Comparison of ENCODE assay signal across 17 mouse cellular contexts in the genomic region with DNA sequence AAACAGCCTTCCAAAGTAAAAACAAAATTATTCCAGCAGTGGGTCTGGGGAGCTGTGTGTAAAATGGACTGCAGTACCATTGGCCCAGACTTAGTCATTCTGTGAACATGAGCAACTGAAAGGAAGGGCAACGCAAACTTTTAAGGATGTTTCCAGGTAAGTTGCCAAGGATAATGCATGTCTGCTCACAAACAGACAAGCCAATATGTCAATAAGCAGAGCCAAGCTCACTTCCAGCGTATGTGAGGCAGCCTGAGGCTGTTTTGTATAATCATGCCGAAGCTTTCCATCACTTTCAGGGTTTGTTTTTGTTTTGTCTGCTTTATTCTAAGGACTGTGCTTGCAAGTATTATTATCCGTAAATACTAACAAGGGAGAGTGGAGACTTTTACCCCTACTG. TPM values are rescaled to one million over a fixed set of nuclear protein-coding genes. Genes with fewer than 3 reads are reported as not detected.
A peak's percentile ranks its signal among the peaks of the same experiment; 100 is the strongest.
DNase-seq lines count a peak whose midpoint lies in the region; ATAC-seq and TF ChIP-seq lines count a peak whose summit lies in the region.
"Had no signal": no experiment of that assay in that cellular context is flagged by ENCODE, and none has a peak within 500 bp of the region (broad histone marks: within the 10 kb centered on the region; RNA-seq: fewer than 3 reads in every experiment).

No protein-coding gene starts in this region.

- intact Hi-C loops in heart, adult 2 months (cut with DNase I): no loop called here

- no peaks in the 10 kb centered on the region for H3K36me3 ChIP-seq in midbrain, embryonic 11.5 days (ENCODE audit: control insufficient read depth, insufficient read depth, low read length)
- no peaks in the 10 kb centered on the region for H3K36me3 ChIP-seq in midbrain, postnatal 0 days (ENCODE audit: insufficient read depth, low read length)
- no peaks in the 10 kb centered on the region for H3K36me3 ChIP-seq in forebrain, embryonic 16.5 days (ENCODE audit: control insufficient read depth, insufficient read depth)
- no peaks in the 10 kb centered on the region for H3K36me3 ChIP-seq in hindbrain, embryonic 16.5 days (ENCODE audit: control insufficient read depth, insufficient read depth, low read length)
- H3K36me3 ChIP-seq in neural tube, embryonic 14.5 days (ENCODE audit: control insufficient read depth, insufficient read depth, low read length): no peaks in the 10 kb centered on the region
- no peaks in the 10 kb centered on the region for H3K36me3 ChIP-seq in heart, adult 2 months (ENCODE audit: control insufficient read depth, insufficient read depth, low read length)
- H3K36me3 ChIP-seq: embryonic facial prominence, embryonic 13.5 days; heart, embryonic 15.5 days; limb, embryonic 13.5 days; liver, embryonic 15.5 days had no signal

- no peak for TF ChIP-seq EP300 in heart, adult 2 months (IDR thresholded peaks at IDR 0.05; ENCODE audit: insufficient read depth, low read depth, low read length)

- no peak for TF ChIP-seq POLR2A in heart, adult 2 months (IDR thresholded peaks at IDR 0.05; ENCODE audit: insufficient read depth, low read depth, low read length)

- WGBS in midbrain, embryonic 11.5 days: 26% methylated on average over 4 of the region's 4 CpGs
- 19% methylated on average over 4 of the region's 4 CpGs for WGBS in midbrain, postnatal 0 days
- WGBS in forebrain, embryonic 16.5 days: 7% methylated on average over 4 of the region's 4 CpGs
- 14% methylated on average over 4 of the region's 4 CpGs for WGBS in hindbrain, embryonic 16.5 days
- 14% methylated on average over 4 of the region's 4 CpGs for WGBS in neural tube, embryonic 14.5 days
- WGBS in heart, adult 2 months: 65% methylated on average over 4 of the region's 4 CpGs

- no peaks in the 10 kb centered on the region for H3K27me3 ChIP-seq in midbrain, embryonic 11.5 days (ENCODE audit: control insufficient read depth, insufficient read depth, low read length)
- no peaks in the 10 kb centered on the region for H3K27me3 ChIP-seq in midbrain, postnatal 0 days (ENCODE audit: insufficient read depth, low read length)
- H3K27me3 ChIP-seq in forebrain, embryonic 16.5 days (replicated peaks; ENCODE audit: control insufficient read depth, insufficient read depth, low read length): no peaks in the 10 kb centered on the region
- no peaks in the 10 kb centered on the region for H3K27me3 ChIP-seq in hindbrain, embryonic 16.5 days (replicated peaks; ENCODE audit: control insufficient read depth, insufficient read depth, low read length)
- H3K27me3 ChIP-seq in neural tube, embryonic 14.5 days (ENCODE audit: control insufficient read depth, insufficient read depth, low read length): no peaks in the 10 kb centered on the region
- H3K27me3 ChIP-seq in heart, adult 2 months (ENCODE audit: control insufficient read depth, insufficient read depth, low read length): no peaks in the 10 kb centered on the region
- H3K27me3 ChIP-seq: embryonic facial prominence, embryonic 13.5 days; heart, embryonic 15.5 days; limb, embryonic 13.5 days; liver, embryonic 15.5 days; megakaryocyte, embryonic 14.5 days had no signal

- DNase-seq in midbrain, embryonic 11.5 days (ENCODE audit: low spot score, missing footprints): no peak
- DNase-seq in midbrain, postnatal 0 days (ENCODE audit: low spot score): no peak
- DNase-seq in urinary bladder, postnatal 25 days (ENCODE audit: low spot score): no peak
- no peak for DNase-seq in spleen, adult 18-20 months
- no peak for DNase-seq in heart, adult 2 months
- DNase-seq: adrenal gland, postnatal 14 days; cerebellum, adult 18-20 months; kidney, adult 2 months; kidney, postnatal 25 days had no signal

- H3K79me2 ChIP-seq in heart, adult 2 months (replicated peaks; ENCODE audit: control insufficient read depth, insufficient read depth, low read length): no peaks in the 10 kb centered on the region

- peak overlapping the region; percentile 6; the same call in 1 of the 2 replicates for H3K4me2 ChIP-seq in midbrain, embryonic 11.5 days
- no peak overlapping the region for H3K4me2 ChIP-seq in midbrain, postnatal 0 days (ENCODE audit: low read depth, low read length, poor library complexity, severe bottlenecking)
- no peak overlapping the region for H3K4me2 ChIP-seq in forebrain, embryonic 16.5 days (ENCODE audit: low read length)
- peak overlapping the region; percentile 27; the same call in 1 of the 2 replicates for H3K4me2 ChIP-seq in hindbrain, embryonic 16.5 days (ENCODE audit: low read length)
- peak overlapping the region; percentile 11; the same call in 1 of the 2 replicates for H3K4me2 ChIP-seq in neural tube, embryonic 14.5 days (ENCODE audit: low read depth, low read length)
- H3K4me2 ChIP-seq: embryonic facial prominence, embryonic 13.5 days; heart, embryonic 15.5 days; limb, embryonic 13.5 days; liver, embryonic 15.5 days had no signal

- H3K4me3 ChIP-seq in midbrain, embryonic 11.5 days (ENCODE audit: low read depth, low read length): no peak overlapping the region
- H3K4me3 ChIP-seq in midbrain, postnatal 0 days (ENCODE audit: low read depth, low read length): no peak overlapping the region
- H3K4me3 ChIP-seq in forebrain, embryonic 16.5 days (replicated peaks; ENCODE audit: low read length): no peak overlapping the region
- no peak overlapping the region for H3K4me3 ChIP-seq in hindbrain, embryonic 16.5 days (ENCODE audit: low read length)
- H3K4me3 ChIP-seq in neural tube, embryonic 14.5 days (ENCODE audit: low read depth, low read length): no peak overlapping the region
- no peak overlapping the region for H3K4me3 ChIP-seq in heart, adult 2 months
- H3K4me3 ChIP-seq: embryonic facial prominence, embryonic 13.5 days; heart, embryonic 15.5 days; limb, embryonic 13.5 days; liver, embryonic 15.5 days; megakaryocyte, embryonic 14.5 days had no signal

- H3K4me1 ChIP-seq in midbrain, embryonic 11.5 days (ENCODE audit: control insufficient read depth, insufficient read depth, low read length): peaks cover 22% of the 10 kb centered on the region
- H3K4me1 ChIP-seq in midbrain, postnatal 0 days (ENCODE audit: insufficient read depth, low read length): 0 out of 2 replicates have a peak, but pooled peaks cover 5% of the 10 kb centered on the region
- peaks cover 15% of the 10 kb centered on the region for H3K4me1 ChIP-seq in forebrain, embryonic 16.5 days (replicated peaks; ENCODE audit: control insufficient read depth, insufficient read depth, low read length)
- H3K4me1 ChIP-seq in hindbrain, embryonic 16.5 days (ENCODE audit: control insufficient read depth, insufficient read depth, low read depth, low read length): peaks cover 9% of the 10 kb centered on the region
- peaks cover 8% of the 10 kb centered on the region for H3K4me1 ChIP-seq in neural tube, embryonic 14.5 days (ENCODE audit: control insufficient read depth, insufficient read depth, low read length)
- no peaks in the 10 kb centered on the region for H3K4me1 ChIP-seq in heart, adult 2 months (ENCODE audit: control insufficient read depth, insufficient read depth, low read length)
- H3K4me1 ChIP-seq: heart, embryonic 15.5 days; liver, embryonic 15.5 days; megakaryocyte, embryonic 14.5 days had no signal

- no peak for TF ChIP-seq CTCF in midbrain, postnatal 0 days (IDR thresholded peaks at IDR 0.05)
- no peak for TF ChIP-seq CTCF in heart, adult 2 months (IDR thresholded peaks at IDR 0.05)

- ATAC-seq in midbrain, embryonic 11.5 days (ENCODE audit: low FRiP score): peak; percentile 74
- no peak for ATAC-seq in midbrain, postnatal 0 days (ENCODE audit: low FRiP score)
- peak; percentile 74 for ATAC-seq in forebrain, embryonic 16.5 days
- ATAC-seq in hindbrain, embryonic 16.5 days: no peak; the same call in 1 of the 2 replicates
- peak; percentile 42; the same call in 1 of the 2 replicates for ATAC-seq in neural tube, embryonic 14.5 days (ENCODE audit: low read depth)

- peak overlapping the region; percentile 63 for H3K27ac ChIP-seq in midbrain, embryonic 11.5 days (ENCODE audit: low read depth, low read length)
- no peak overlapping the region for H3K27ac ChIP-seq in midbrain, postnatal 0 days (ENCODE audit: low read depth, low read length)
- no peak overlapping the region for H3K27ac ChIP-seq in forebrain, embryonic 16.5 days (ENCODE audit: low read length)
- H3K27ac ChIP-seq in hindbrain, embryonic 16.5 days (ENCODE audit: low read depth, low read length): peak overlapping the region; percentile 61
- H3K27ac ChIP-seq in neural tube, embryonic 14.5 days (ENCODE audit: low read depth, low read length): peak overlapping the region; percentile 29; the same call in 1 of the 2 replicates
- H3K27ac ChIP-seq in heart, adult 2 months: no peak overlapping the region
- H3K27ac ChIP-seq: embryonic facial prominence, embryonic 13.5 days; heart, embryonic 15.5 days; limb, embryonic 13.5 days; liver, embryonic 15.5 days had no signal

- no peaks in the 10 kb centered on the region for H3K9me3 ChIP-seq in midbrain, embryonic 11.5 days (ENCODE audit: control insufficient read depth, low read length)
- H3K9me3 ChIP-seq in midbrain, postnatal 0 days (ENCODE audit: low read length): no peaks in the 10 kb centered on the region
- H3K9me3 ChIP-seq in forebrain, embryonic 16.5 days (ENCODE audit: control insufficient read depth, low read length): no peaks in the 10 kb centered on the region
- no peaks in the 10 kb centered on the region for H3K9me3 ChIP-seq in hindbrain, embryonic 16.5 days (ENCODE audit: control insufficient read depth, low read length)
- H3K9me3 ChIP-seq in neural tube, embryonic 14.5 days (ENCODE audit: control insufficient read depth, low read length): no peaks in the 10 kb centered on the region
- H3K9me3 ChIP-seq: embryonic facial prominence, embryonic 13.5 days; heart, embryonic 15.5 days; limb, embryonic 13.5 days; liver, embryonic 15.5 days; megakaryocyte, embryonic 14.5 days had no signal

- H3K9ac ChIP-seq in midbrain, embryonic 11.5 days (ENCODE audit: low read length): no peak overlapping the region
- no peak overlapping the region for H3K9ac ChIP-seq in midbrain, postnatal 0 days (replicated peaks; ENCODE audit: low read length, poor library complexity, severe bottlenecking)
- no peak overlapping the region for H3K9ac ChIP-seq in forebrain, embryonic 16.5 days (replicated peaks; ENCODE audit: low read depth, low read length)
- no peak overlapping the region for H3K9ac ChIP-seq in hindbrain, embryonic 16.5 days (ENCODE audit: low read depth, low read length)
- no peak overlapping the region for H3K9ac ChIP-seq in neural tube, embryonic 14.5 days (replicated peaks; ENCODE audit: low read depth, low read length)
- H3K9ac ChIP-seq in heart, adult 2 months (ENCODE audit: low read depth, low read length): no peak overlapping the region
- H3K9ac ChIP-seq: embryonic facial prominence, embryonic 13.5 days; heart, embryonic 15.5 days; limb, embryonic 13.5 days; liver, embryonic 15.5 days had no signal

RNA-seq across cellular contexts. Expression of gene Fat3, which starts 15.9 kb away (rescaled TPM):
- 13.0 and 13.5 TPM in 2 replicates for polyA plus RNA-seq in midbrain, embryonic 11.5 days (2014; fragmentation: Nextera tagmentation; extraction: Ambion mirVana)
- total RNA-seq in midbrain, postnatal 0 days (2014; rRNA removed): 63.7 and 75.7 TPM in 2 replicates
- polyA plus RNA-seq in midbrain, postnatal 0 days (2015; fragmentation: Nextera tagmentation; extraction: Ambion mirVana): 7.1 and 7.6 TPM in 2 replicates
- 11.4 and 12.8 TPM in 2 replicates for polyA plus RNA-seq in forebrain, embryonic 16.5 days (2015; fragmentation: Nextera tagmentation; extraction: Ambion mirVana)
- polyA plus RNA-seq in hindbrain, embryonic 16.5 days (2015; fragmentation: Nextera tagmentation; extraction: Ambion mirVana): 7.5 and 8.5 TPM in 2 replicates
- polyA plus RNA-seq in neural tube, embryonic 14.5 days (2014; fragmentation: Nextera tagmentation; extraction: Ambion mirVana): 21.4 and 25.8 TPM in 2 replicates
- under 1 TPM; 0.37 to 0.43 TPM for total RNA-seq in heart, adult 2 months (2021)
- polyA plus RNA-seq in heart, adult 2 months (2012; rRNA removed): 0.20 and 0.32 TPM in 2 replicates

Comparison
In these comparisons a context has a peak if more than half of its experiments do, and no peak if none do; other contexts are left out.
1. ATAC-seq: peak in midbrain, embryonic 11.5 days (single experiment), forebrain, embryonic 16.5 days (single experiment) and neural tube, embryonic 14.5 days (single experiment); none in midbrain, postnatal 0 days (single experiment) and hindbrain, embryonic 16.5 days (single experiment).
2. H3K27ac ChIP-seq: peak in midbrain, embryonic 11.5 days (single experiment), hindbrain, embryonic 16.5 days (single experiment) and neural tube, embryonic 14.5 days (single experiment); none in midbrain, postnatal 0 days (single experiment), forebrain, embryonic 16.5 days (single experiment) and heart, adult 2 months (single experiment).
3. H3K4me2 ChIP-seq: peak in midbrain, embryonic 11.5 days (single experiment), hindbrain, embryonic 16.5 days (single experiment) and neural tube, embryonic 14.5 days (single experiment); none in midbrain, postnatal 0 days (single experiment) and forebrain, embryonic 16.5 days (single experiment).